Mouse (Mus musculus) ZHBTc4 (cell line): ENCODE measurements around the gene Nlrc3.

Source experiments
- DNase-seq: peaks from one replicate; pipeline ENCODE4 v3.0.0-alpha.2; 2011; ENCODE audit warnings: low read depth, low spot score

The Nlrc3 gene

GRCm38 (mm10) chr16:3976251-3976671 lies at the start of gene Nlrc3:
Gene Nlrc3, minus strand, starts transcription at chr16:3976632.
- peak; percentile 57 for DNase-seq

- DNase-seq = peak; percentile 75
Measured at GRCm38 (mm10) chr16:4022719-4023118, 46.3 kb upstream of the Nlrc3 start.

GRCm38 (mm10) chr16:4021241-4021640 lies 44.8 kb upstream of the Nlrc3 start:
- DNase-seq = peak; percentile 40

GRCm38 (mm10) chr16:4017466-4017865 lies 41.0 kb upstream of the Nlrc3 start:
- DNase-seq = peak; percentile 39

GRCm38 (mm10) chr16:4016786-4017185 lies 40.4 kb upstream of the Nlrc3 start:
- DNase-seq = peak; percentile 62

GRCm38 (mm10) chr16:4014040-4014668 lies 37.7 kb upstream of the Nlrc3 start:
- peak; percentile 93 for DNase-seq

- DNase-seq = no peak
Measured at GRCm38 (mm10) chr16:4012882-4013570, 36.6 kb upstream of the Nlrc3 start.

GRCm38 (mm10) chr16:4003489-4004398 lies 27.3 kb upstream of the Nlrc3 start, which contains the start of gene Slx4:
Gene Slx4, minus strand, starts transcription at chr16:4003770.
- peak; percentile 99 for DNase-seq

- DNase-seq = no peak
Measured at GRCm38 (mm10) chr16:3988410-3988809, 12.0 kb upstream of the Nlrc3 start.

- no peak for DNase-seq
Measured at GRCm38 (mm10) chr16:3983146-3983700, 6.8 kb upstream of the Nlrc3 start.

GRCm38 (mm10) chr16:3982173-3982572 lies 5.7 kb upstream of the Nlrc3 start:
- DNase-seq = no peak

- DNase-seq = peak; percentile 69
Measured at GRCm38 (mm10) chr16:3976712-3977111, 280 bp upstream of the Nlrc3 start.

- peak; percentile 77 for DNase-seq
Measured at GRCm38 (mm10) chr16:3975658-3976057, 774 bp downstream of the Nlrc3 start.

GRCm38 (mm10) chr16:3974456-3974855 lies 2.0 kb downstream of the Nlrc3 start:
- peak; percentile 67 for DNase-seq

GRCm38 (mm10) chr16:3965534-3965933 lies 10.9 kb downstream of the Nlrc3 start:
- DNase-seq = no peak

- no peak for DNase-seq
Measured at GRCm38 (mm10) chr16:3964990-3965389, 11.4 kb downstream of the Nlrc3 start.

GRCm38 (mm10) chr16:3959261-3959660 lies 17.2 kb downstream of the Nlrc3 start:
- no peak for DNase-seq

- no peak for DNase-seq
Measured at GRCm38 (mm10) chr16:3956369-3956768, 20.1 kb downstream of the Nlrc3 start.

GRCm38 (mm10) chr16:3951141-3951540 lies 25.3 kb downstream of the Nlrc3 start:
- DNase-seq = no peak

GRCm38 (mm10) chr16:3934701-3935100 lies 41.7 kb downstream of the Nlrc3 start:
- no peak for DNase-seq

- DNase-seq = no peak
Measured at GRCm38 (mm10) chr16:3934091-3934490, 42.3 kb downstream of the Nlrc3 start.

- DNase-seq = no peak
Measured at GRCm38 (mm10) chr16:3933536-3933935, 42.9 kb downstream of the Nlrc3 start.
